Mouse (Mus musculus) stomach, postnatal 0 days (tissue): ENCODE results near the gene Olfr782.
"Not testable (repeated sequence)": the region's sequence is repeated elsewhere in the genome, so short reads cannot be mapped to it uniquely, and the experiment has no call there.

Experiments used
- CTCF ChIP-seq: IDR thresholded peaks from 2 replicates; pipeline ENCODE4 v1.5.1; 2016; ENCODE audit warnings: antibody characterized with exemption, low read depth, mild to moderate bottlenecking, moderate library complexity
- EP300 ChIP-seq: optimal IDR thresholded peaks from 2 replicates; pipeline ENCODE3; 2016; ENCODE audit warnings: antibody characterized with exemption

DNA sequence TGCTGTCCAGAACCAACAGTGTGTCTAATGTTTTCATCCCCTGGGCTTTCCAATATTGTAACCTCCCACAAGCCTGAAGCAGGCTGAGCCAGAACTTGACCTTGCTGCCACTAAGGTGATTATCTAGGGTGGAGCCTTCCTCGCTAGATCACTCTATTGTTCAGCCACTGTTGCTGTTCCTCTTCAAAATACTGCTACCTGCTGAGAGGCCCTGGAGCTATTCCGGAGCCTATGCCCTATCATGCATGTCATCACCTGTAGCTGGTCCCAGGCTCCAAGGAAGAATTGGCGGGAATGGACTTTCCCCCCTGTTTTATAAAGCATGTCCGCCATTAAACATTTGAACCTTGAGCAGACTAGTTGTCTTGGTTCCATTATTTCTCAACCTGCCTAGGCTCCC, 7.8 kb downstream of the Olfr782 start:
- not testable (repeated sequence) for TF ChIP-seq CTCF, EP300
